12 mouse cellular contexts compared by ENCODE assay signal in genomic region chr2:155628519-155628918, GRCm38 (mm10). TPM values are rescaled to one million over a fixed set of nuclear protein-coding genes. Genes with fewer than 3 reads are reported as not detected.
DNase-seq lines count a peak whose midpoint lies in the region; ATAC-seq and TF ChIP-seq lines count a peak whose summit lies in the region.
"Had no signal": no experiment of that assay in that cellular context is flagged by ENCODE, and none has a peak within 500 bp of the region (broad histone marks: within the 10 kb centered on the region; RNA-seq: fewer than 3 reads in every experiment).

No protein-coding gene starts in this region.

- WGBS in forebrain, embryonic 10.5 days, result 75% methylated on average over 13 of the region's 13 CpGs
- WGBS in forebrain, embryonic 11.5 days, result 80% methylated on average over 13 of the region's 13 CpGs
- 82% methylated on average over 13 of the region's 13 CpGs for WGBS in kidney, embryonic 15.5 days
- WGBS in kidney, adult 2 months, result 89% methylated on average over 13 of the region's 13 CpGs
- WGBS in embryonic facial prominence, embryonic 15.5 days, result 78% methylated on average over 13 of the region's 13 CpGs

- H3K4me2 ChIP-seq in forebrain, embryonic 11.5 days (ENCODE audit: low read depth, low read length, severe bottlenecking), result no peak overlapping the region
- peak overlapping the region; percentile 75 for H3K4me2 ChIP-seq in kidney, embryonic 15.5 days
- peak overlapping the region; percentile 79; the same call in 1 of the 2 replicates for H3K4me2 ChIP-seq in embryonic facial prominence, embryonic 15.5 days (replicated peaks)

- in situ Hi-C loops in ES-E14 (cut with MboI; ENCODE audit: low sequenced_read_pairs in 2 of 2, unreplicated experiment in 2 of 2), result no loop called here

- no peak for ATAC-seq in forebrain, embryonic 11.5 days (replicated peaks; ENCODE audit: low FRiP score)
- ATAC-seq in kidney, embryonic 15.5 days (replicated peaks; ENCODE audit: low FRiP score), result no peak
- ATAC-seq in embryonic facial prominence, embryonic 15.5 days (ENCODE audit: insufficient number of reproducible peaks, low FRiP score, low TSS enrichment, low read depth), result no peak

- H3K9ac ChIP-seq in forebrain, embryonic 11.5 days (ENCODE audit: low read length), result no peak overlapping the region
- no peak overlapping the region for H3K9ac ChIP-seq in kidney, embryonic 15.5 days
- H3K9ac ChIP-seq in ES-E14 (ENCODE audit: insufficient read depth, low read depth, low read length, poor library complexity, severe bottlenecking), result no peak overlapping the region
- no peak overlapping the region for H3K9ac ChIP-seq in embryonic facial prominence, embryonic 15.5 days

- H3K4me3 ChIP-seq in forebrain, embryonic 10.5 days, result 0 out of 2 replicates have a peak overlapping the region, but pooled peaks have one; percentile 54
- no peak overlapping the region for H3K4me3 ChIP-seq in forebrain, embryonic 11.5 days (ENCODE audit: low read depth, low read length)
- H3K4me3 ChIP-seq in kidney, embryonic 15.5 days (replicated peaks), result no peak overlapping the region
- H3K4me3 ChIP-seq in kidney, adult 2 months (ENCODE audit: insufficient read depth, low read depth, low read length), result no peak overlapping the region
- H3K4me3 ChIP-seq in ES-E14 (ENCODE audit: insufficient read depth in 1 of 2, low read depth in 1 of 2, low read length in 2 of 2, poor library complexity in 1 of 2, severe bottlenecking in 1 of 2), result peak overlapping the region; percentile 20 to 34; a peak in 2 of 4 replicates
- H3K4me3 ChIP-seq in embryonic facial prominence, embryonic 15.5 days (replicated peaks), result no peak overlapping the region

- no peak for TF ChIP-seq CTCF in kidney, adult 2 months (conservative IDR thresholded peaks at IDR 0.05; ENCODE audit: insufficient read depth, insufficient read length, low read depth, low read length)

- H3K27me3 ChIP-seq in forebrain, embryonic 10.5 days (ENCODE audit: poor library complexity, severe bottlenecking), result peaks cover 97% of the 10 kb centered on the region
- peaks cover 57% of the 10 kb centered on the region for H3K27me3 ChIP-seq in forebrain, embryonic 11.5 days (ENCODE audit: control insufficient read depth, insufficient read depth, low read length)
- peaks cover 82% of the 10 kb centered on the region for H3K27me3 ChIP-seq in kidney, embryonic 15.5 days
- no peaks in the 10 kb centered on the region for H3K27me3 ChIP-seq in kidney, adult 2 months (replicated peaks; ENCODE audit: control insufficient read depth, insufficient read depth, low read length)
- H3K27me3 ChIP-seq in embryonic facial prominence, embryonic 15.5 days, result peaks cover 73% of the 10 kb centered on the region

- 0 out of 2 replicates have a peak overlapping the region, but pooled peaks have one; percentile 64 for H3K27ac ChIP-seq in forebrain, embryonic 10.5 days
- H3K27ac ChIP-seq in forebrain, embryonic 11.5 days (ENCODE audit: low read depth, low read length), result no peak overlapping the region
- H3K27ac ChIP-seq in kidney, embryonic 15.5 days, result no peak overlapping the region
- no peak overlapping the region for H3K27ac ChIP-seq in kidney, adult 2 months (ENCODE audit: insufficient read depth, low read depth, low read length)
- no peak overlapping the region for H3K27ac ChIP-seq in ES-E14 (ENCODE audit: insufficient read depth, low read depth, low read length, poor library complexity, severe bottlenecking)
- no peak overlapping the region for H3K27ac ChIP-seq in embryonic facial prominence, embryonic 15.5 days (replicated peaks)
- H3K27ac ChIP-seq: kidney, postnatal 0 days had no signal

- no peaks in the 10 kb centered on the region for H3K9me3 ChIP-seq in forebrain, embryonic 10.5 days
- H3K9me3 ChIP-seq in forebrain, embryonic 11.5 days (ENCODE audit: control insufficient read depth, low read length), result no peaks in the 10 kb centered on the region
- no peaks in the 10 kb centered on the region for H3K9me3 ChIP-seq in kidney, embryonic 15.5 days (replicated peaks)
- no peaks in the 10 kb centered on the region for H3K9me3 ChIP-seq in ES-E14 (ENCODE audit: control insufficient read depth, insufficient read depth, low read depth, low read length)
- no peaks in the 10 kb centered on the region for H3K9me3 ChIP-seq in embryonic facial prominence, embryonic 15.5 days (replicated peaks)

- peaks cover 23% of the 10 kb centered on the region for H3K36me3 ChIP-seq in forebrain, embryonic 10.5 days (replicated peaks)
- H3K36me3 ChIP-seq in forebrain, embryonic 11.5 days (ENCODE audit: control insufficient read depth, insufficient read depth, low read length), result no peaks in the 10 kb centered on the region
- peaks cover 14% of the 10 kb centered on the region for H3K36me3 ChIP-seq in kidney, embryonic 15.5 days
- no peaks in the 10 kb centered on the region for H3K36me3 ChIP-seq in kidney, adult 2 months (ENCODE audit: control insufficient read depth, insufficient read depth, low read length)
- no peaks in the 10 kb centered on the region for H3K36me3 ChIP-seq in ES-E14 (ENCODE audit: control insufficient read depth, insufficient read depth, low read length, poor library complexity, severe bottlenecking)
- peaks cover 18% of the 10 kb centered on the region for H3K36me3 ChIP-seq in embryonic facial prominence, embryonic 15.5 days

- DNase-seq in forebrain, embryonic 10.5 days (ENCODE audit: extremely low spot score, low spot score), result no peak
- DNase-seq in forebrain, embryonic 11.5 days (ENCODE audit: low spot score), result no peak
- DNase-seq in kidney, adult 2 months, result no peak
- DNase-seq in ES-E14 (ENCODE audit: low read depth, low spot score), result no peak
- DNase-seq in ovary, postnatal 36 days (ENCODE audit: low spot score), result no peak
- DNase-seq in left cerebral cortex, postnatal 14 days (ENCODE audit: low spot score in 2 of 2), result no peak
- DNase-seq: gastrocnemius, postnatal 36 days; lung, postnatal 36 days; thymus, adult 18-20 months had no signal

- TF ChIP-seq POLR2A in kidney, adult 2 months (IDR thresholded peaks at IDR 0.05; ENCODE audit: low read depth, low read length), result no peak

- peaks cover 48% of the 10 kb centered on the region for H3K4me1 ChIP-seq in forebrain, embryonic 10.5 days
- peaks cover 4% of the 10 kb centered on the region; the same call in 1 of the 2 replicates for H3K4me1 ChIP-seq in forebrain, embryonic 11.5 days (replicated peaks; ENCODE audit: control insufficient read depth, insufficient read depth, low read length)
- H3K4me1 ChIP-seq in kidney, embryonic 15.5 days, result peaks cover 50% of the 10 kb centered on the region
- H3K4me1 ChIP-seq in kidney, adult 2 months (ENCODE audit: control insufficient read depth, insufficient read depth, low read length), result no peaks in the 10 kb centered on the region
- H3K4me1 ChIP-seq in ES-E14 (ENCODE audit: control insufficient read depth in 2 of 2, insufficient read depth in 2 of 2, low read length in 2 of 2, poor library complexity in 1 of 2), result peaks cover 0 to 30% of the 10 kb centered on the region in 2 experiments; a peak in 1 of 4 replicates
- peaks cover 22% of the 10 kb centered on the region for H3K4me1 ChIP-seq in embryonic facial prominence, embryonic 15.5 days

- intact Hi-C loops in left cerebral cortex, postnatal 14 days (cut with DNase I), result no loop called here

TF ChIP-seq in ES-E14, 5 proteins besides CTCF, POLR2A, EP300 and RAD21:
- no peak for TF ChIP-seq ZC3H11A (IDR thresholded peaks at IDR 0.05; ENCODE audit: borderline replicate concordance, low read depth, low read length)
- no peak for TF ChIP-seq ZNF384 (IDR thresholded peaks at IDR 0.05; ENCODE audit: low read depth, low read length)
- TF ChIP-seq MAFK (IDR thresholded peaks at IDR 0.05; ENCODE audit: insufficient read depth, low read depth, low read length), result no peak
- no peak for TF ChIP-seq CHD2 (IDR thresholded peaks at IDR 0.05; ENCODE audit: low read depth, low read length)
- TF ChIP-seq HCFC1 (IDR thresholded peaks at IDR 0.05; ENCODE audit: borderline replicate concordance, insufficient read depth, low read length), result no peak

RNA-seq across cellular contexts. Expression of gene Myh7b, which starts 17.5 kb away (rescaled TPM):
- polyA plus RNA-seq in forebrain, embryonic 10.5 days (2016; fragmentation: Nextera tagmentation; extraction: Ambion mirVana), result 0.67 and 0.73 TPM in 2 replicates
- 0.27 and 0.31 TPM in 2 replicates for polyA plus RNA-seq in forebrain, embryonic 11.5 days (2014; fragmentation: Nextera tagmentation; extraction: Ambion mirVana)
- polyA plus RNA-seq in kidney, embryonic 15.5 days (2015; fragmentation: Nextera tagmentation; extraction: Ambion mirVana), result 0.93 and 1.7 TPM in 2 replicates
- polyA plus RNA-seq in kidney, adult 2 months (2012; rRNA removed), result 0.05 TPM in 1 of 2 replicates, not detected in the other
- total RNA-seq in ES-E14 (2012; rRNA removed), result 5.4 and 8.0 TPM in 2 replicates
- 1.7 and 2.2 TPM in 2 replicates for polyA plus RNA-seq in embryonic facial prominence, embryonic 15.5 days (2015; fragmentation: Nextera tagmentation; extraction: Ambion mirVana)
- 1 to 10 TPM; 4.5 to 5.6 TPM for total RNA-seq in left cerebral cortex, postnatal 14 days (2021)

RNA-seq across cellular contexts. Expression of gene Gss, which starts 35.9 kb away (rescaled TPM):
- 22.6 and 24.2 TPM in 2 replicates for polyA plus RNA-seq in forebrain, embryonic 10.5 days (2016; fragmentation: Nextera tagmentation; extraction: Ambion mirVana)
- polyA plus RNA-seq in forebrain, embryonic 11.5 days (2014; fragmentation: Nextera tagmentation; extraction: Ambion mirVana), result 18.1 and 22.3 TPM in 2 replicates
- 40.1 and 45.0 TPM in 2 replicates for polyA plus RNA-seq in kidney, embryonic 15.5 days (2015; fragmentation: Nextera tagmentation; extraction: Ambion mirVana)
- polyA plus RNA-seq in kidney, adult 2 months (2012; rRNA removed), result 248 and 308 TPM in 2 replicates
- total RNA-seq in ES-E14 (2012; rRNA removed), result 17.8 and 27.8 TPM in 2 replicates
- 31.0 and 33.0 TPM in 2 replicates for polyA plus RNA-seq in embryonic facial prominence, embryonic 15.5 days (2015; fragmentation: Nextera tagmentation; extraction: Ambion mirVana)
- total RNA-seq in left cerebral cortex, postnatal 14 days (2021), result 10 to 100 TPM; 15.8 to 18.3 TPM

Comparison
In these comparisons a context has a peak if more than half of its experiments do, and no peak if none do; other contexts are left out.
1. H3K4me3 ChIP-seq: peak in forebrain, embryonic 10.5 days (single experiment) and ES-E14 (2 of 2); none in forebrain, embryonic 11.5 days (single experiment), kidney, embryonic 15.5 days (single experiment), kidney, adult 2 months (single experiment) and embryonic facial prominence, embryonic 15.5 days (single experiment).